Mouse (Mus musculus) midbrain, embryonic 10.5 days (tissue): ENCODE results near the gene Rbm14. TPM values are rescaled to one million over a fixed set of nuclear protein-coding genes. Genes with fewer than 3 reads are reported as not detected.
A peak's percentile ranks its signal among the peaks of the same experiment; 100 is the strongest.

ENCODE experiments used
- DNase-seq: peaks from one replicate; pipeline ENCODE4 v3.0.0-alpha.2; 2017; ENCODE audit warnings: low spot score
- H3K27ac ChIP-seq: fragments of 300-500 bp; sonication (generic); replicated peaks from 2 replicates; pipeline ENCODE4 v1.5.1; 2016; ENCODE audit warnings: mild to moderate bottlenecking
- H3K27me3 ChIP-seq: fragments of 300-500 bp; sonication (generic); 2 replicates; pipeline ENCODE4 v1.6.1; 2016; ENCODE audit warnings: low read depth, mild to moderate bottlenecking; ENCODE audit not compliant: poor library complexity, severe bottlenecking
- H3K36me3 ChIP-seq: fragments of 300-500 bp; sonication (generic); 2 replicates; pipeline ENCODE4 v1.6.1; 2016; ENCODE audit warnings: mild to moderate bottlenecking, moderate library complexity
- H3K4me1 ChIP-seq: fragments of 300-500 bp; sonication (generic); 2 replicates; pipeline ENCODE4 v1.6.1; 2016
- H3K4me3 ChIP-seq: fragments of 300-500 bp; sonication (generic); 2 replicates; pipeline ENCODE4 v1.5.1; 2016; ENCODE audit warnings: mild to moderate bottlenecking, moderate library complexity
- H3K9me3 ChIP-seq: fragments of 300-500 bp; sonication (generic); replicated peaks from 2 replicates; pipeline ENCODE4 v1.6.1; 2016; ENCODE audit warnings: mild to moderate bottlenecking
- WGBS: fragments of 180-500 bp; shearing (Covaris S2); methylation state at CpG from one replicate; pipeline ENCODE4 v1.1.7; 2016; 5-methylcytosine and 5-hydroxymethylcytosine counted together
- polyA plus RNA-seq: library from polyadenylated mRNA; unstranded; fragments of >200 nt; fragmentation: Nextera tagmentation; extraction: Ambion mirVana; gene quantifications from 2 replicates; pipeline ENCODE4 v1.2.1, GENCODE M21; 2016

The Rbm14 gene
- polyA plus RNA-seq = 136 TPM in 2 replicates

DNA sequence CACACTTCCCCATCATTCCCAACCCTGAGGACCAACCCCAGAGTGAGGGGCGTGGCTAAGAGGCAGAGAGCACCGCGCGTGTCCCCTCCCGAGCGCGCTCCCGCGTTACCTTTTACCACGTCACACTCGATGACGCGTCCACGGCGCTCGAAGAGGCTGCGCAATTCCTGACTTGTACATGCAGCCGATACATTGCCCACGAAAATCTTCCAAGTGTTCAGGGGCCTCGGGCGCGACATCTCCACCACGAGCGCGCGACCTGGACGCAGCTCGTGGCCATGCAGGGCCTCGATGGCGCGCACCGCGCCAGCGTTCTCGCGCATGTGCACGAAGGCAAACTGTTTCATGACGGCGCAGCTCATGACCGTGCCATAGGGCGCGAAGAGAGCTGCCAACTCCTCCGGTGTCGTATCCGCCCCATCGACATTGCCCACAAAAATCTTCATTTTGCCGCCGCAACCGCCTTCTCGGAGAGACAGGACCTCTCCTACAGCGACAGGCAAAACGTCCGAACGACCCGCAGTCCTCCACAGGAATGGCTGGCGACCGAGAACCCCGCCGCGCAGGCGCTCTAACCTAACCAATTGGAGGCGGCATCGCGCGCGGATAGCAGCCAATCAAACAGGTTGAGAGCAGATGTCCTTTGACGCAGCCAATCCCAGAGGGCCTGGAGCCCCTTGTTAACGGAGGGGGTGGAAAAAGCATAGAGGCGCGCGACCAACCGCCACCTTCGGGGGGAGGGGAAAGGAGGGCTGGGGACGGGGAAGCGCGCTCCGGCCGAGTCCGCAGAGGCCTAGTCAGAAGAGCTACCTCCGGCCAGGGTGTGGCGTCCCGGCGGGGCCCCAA is at the start of gene Rbm14, which contains the start of gene Gm21992:
Gene Rbm14 (minus strand): TSS at position 572 of the 846 bp plus-strand sequence.
Gene Gm21992 (minus strand): TSS at position 550 of the 846 bp plus-strand sequence.
- peaks cover 16% of the 10 kb centered on the region for H3K36me3 ChIP-seq
- peak within 1 kb of the TSS; percentile 95 for H3K27ac ChIP-seq
- no peaks in the 10 kb centered on the region for H3K27me3 ChIP-seq
- peak within 1 kb of the TSS; percentile 96 for H3K4me3 ChIP-seq
- no peaks in the 10 kb centered on the region for H3K9me3 ChIP-seq
- WGBS = under 1% methylated on average over 83 of the region's 83 CpGs
- peaks cover 28% of the 10 kb centered on the region for H3K4me1 ChIP-seq
- DNase-seq = peak; percentile 99

DNA sequence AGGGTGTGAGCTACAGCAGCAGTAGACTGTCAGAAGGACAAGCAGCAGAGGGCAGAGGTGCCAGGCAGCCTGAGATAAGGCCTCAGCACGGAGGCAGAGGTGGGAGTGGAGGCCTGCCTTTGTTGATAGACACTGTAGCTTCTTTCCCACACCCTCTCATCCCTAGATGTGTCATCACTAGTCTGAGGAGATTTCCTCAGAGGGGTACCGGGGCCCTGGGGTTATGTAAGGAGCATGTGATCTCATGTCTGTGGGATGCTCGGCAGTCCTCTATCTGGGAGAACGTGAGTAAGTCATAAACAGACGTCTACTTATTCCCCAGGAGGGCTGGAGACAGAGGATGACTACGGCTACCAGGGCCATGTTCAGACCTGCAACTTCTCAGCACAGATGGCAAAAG is 47.6 kb upstream of the Rbm14 start:
- no peak overlapping the region for H3K27ac ChIP-seq
- peaks cover 20% of the 10 kb centered on the region for H3K36me3 ChIP-seq
- WGBS = 87% methylated on average over 6 of the region's 6 CpGs
- peaks cover 13% of the 10 kb centered on the region for H3K27me3 ChIP-seq
- H3K4me3 ChIP-seq = no peak overlapping the region
- no peak for DNase-seq
- no peaks in the 10 kb centered on the region for H3K9me3 ChIP-seq
- H3K4me1 ChIP-seq = peaks cover 21% of the 10 kb centered on the region

DNA sequence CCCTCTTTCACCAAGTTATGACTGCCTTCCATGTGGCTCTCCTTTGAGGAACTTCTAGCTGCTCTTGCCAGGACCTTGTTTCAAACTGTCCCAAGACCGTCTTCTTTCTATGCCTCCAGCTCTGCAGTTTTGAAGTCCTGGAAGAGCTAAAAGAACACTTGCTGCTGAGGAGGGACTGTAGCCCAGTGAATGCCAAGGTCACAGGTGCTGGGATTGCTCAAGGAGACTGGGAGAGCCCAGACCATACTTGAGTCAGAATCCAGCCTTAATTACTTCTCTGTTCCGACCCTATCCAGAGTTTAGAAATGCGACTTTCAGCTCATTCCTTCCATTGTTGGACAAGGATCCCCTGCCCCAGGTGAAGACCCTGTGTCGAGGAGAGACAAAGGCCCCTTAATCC is 44.5 kb upstream of the Rbm14 start:
- H3K36me3 ChIP-seq = peaks cover 15% of the 10 kb centered on the region
- no peak for DNase-seq
- peak overlapping the region; percentile 74 for H3K4me3 ChIP-seq
- H3K27me3 ChIP-seq = peaks cover 13% of the 10 kb centered on the region
- 42% methylated on average over 4 of the region's 4 CpGs for WGBS
- no peak overlapping the region for H3K27ac ChIP-seq
- H3K9me3 ChIP-seq = no peaks in the 10 kb centered on the region
- peaks cover 21% of the 10 kb centered on the region for H3K4me1 ChIP-seq

DNA sequence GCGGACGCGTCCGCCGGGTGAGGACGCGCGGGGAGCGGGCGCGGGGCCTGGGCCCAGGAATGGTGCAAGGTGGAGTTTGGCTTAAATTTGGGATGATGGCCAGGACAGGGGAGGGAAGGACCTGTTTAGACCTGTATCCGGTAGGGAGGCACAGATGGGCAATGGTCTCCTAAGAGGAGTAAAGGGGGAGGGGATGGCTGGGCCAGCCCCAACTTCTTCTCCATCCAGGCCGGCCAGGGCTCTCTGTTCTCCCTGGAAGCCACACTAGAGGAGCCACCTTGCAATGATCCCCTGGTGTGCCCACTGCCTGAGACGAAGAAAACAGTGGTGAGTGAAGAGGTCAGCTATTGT is 44.0 kb upstream of the Rbm14 start:
- 2% methylated on average over 14 of the region's 14 CpGs for WGBS
- DNase-seq = no peak
- H3K4me3 ChIP-seq = peak overlapping the region; percentile 74
- peaks cover 13% of the 10 kb centered on the region for H3K27me3 ChIP-seq
- H3K36me3 ChIP-seq = peaks cover 11% of the 10 kb centered on the region
- no peaks in the 10 kb centered on the region for H3K9me3 ChIP-seq
- peaks cover 23% of the 10 kb centered on the region for H3K4me1 ChIP-seq
- peak overlapping the region; percentile 84 for H3K27ac ChIP-seq

DNA sequence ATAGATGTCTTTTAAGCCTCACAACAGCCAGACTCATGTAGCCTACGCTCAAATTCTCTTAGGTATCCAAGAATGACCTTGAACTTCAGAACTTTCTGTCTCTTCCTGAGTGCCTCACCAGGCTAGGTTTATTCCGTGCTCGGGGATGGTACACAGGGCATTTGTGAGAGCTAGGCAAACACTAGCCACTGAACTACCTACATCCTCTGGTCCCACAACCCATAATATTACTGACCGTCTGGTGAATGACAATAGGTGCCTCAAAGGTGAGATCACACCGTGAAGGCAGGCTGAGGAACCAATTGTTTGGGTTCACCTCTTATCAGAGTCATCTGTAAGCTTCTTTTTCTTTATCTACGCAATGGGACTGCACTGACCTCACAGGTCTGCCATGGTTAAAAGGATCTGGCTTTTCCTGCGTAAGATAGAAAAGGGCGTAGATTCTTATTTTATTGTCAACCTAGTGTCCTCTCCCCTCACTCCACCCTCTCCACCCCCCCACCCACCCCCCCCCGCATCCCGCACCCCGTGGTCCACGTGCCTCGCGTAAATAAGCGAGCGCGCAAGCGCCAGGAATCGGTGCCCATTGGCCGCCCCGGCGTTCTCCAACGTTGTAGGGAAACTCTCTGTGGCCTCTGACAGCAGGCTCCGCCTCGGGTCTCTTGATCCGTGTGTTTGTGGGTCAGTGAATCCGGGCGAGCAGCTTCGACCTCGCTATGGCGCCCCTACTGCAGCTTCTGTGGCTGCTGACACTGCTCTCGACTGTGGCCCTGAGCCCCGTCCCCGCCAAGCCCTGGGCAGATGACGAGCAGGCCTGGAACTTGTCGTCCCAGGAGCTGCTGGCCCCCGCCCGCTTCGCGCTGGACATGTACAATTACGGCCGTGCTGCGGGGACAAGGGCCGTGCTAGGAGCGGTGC is 43.4 kb upstream of the Rbm14 start, which contains the start of gene Ctsf:
Gene Ctsf (plus strand): TSS at position 579 of the 918 bp plus-strand sequence.
- Histone ChIP-seq H3K4me3 (peak within 1 kb of the TSS; percentile 74), H3K27me3 (peaks cover 13% of the 10 kb centered on the region), H3K9me3 (no peaks in the 10 kb centered on the region), H3K27ac (peak within 1 kb of the TSS; percentile 84), H3K4me1 (peaks cover 26% of the 10 kb centered on the region), H3K36me3 (peaks cover 8% of the 10 kb centered on the region)
- peak; percentile 87 for DNase-seq
- 5% methylated on average over 45 of the region's 45 CpGs for WGBS

DNA sequence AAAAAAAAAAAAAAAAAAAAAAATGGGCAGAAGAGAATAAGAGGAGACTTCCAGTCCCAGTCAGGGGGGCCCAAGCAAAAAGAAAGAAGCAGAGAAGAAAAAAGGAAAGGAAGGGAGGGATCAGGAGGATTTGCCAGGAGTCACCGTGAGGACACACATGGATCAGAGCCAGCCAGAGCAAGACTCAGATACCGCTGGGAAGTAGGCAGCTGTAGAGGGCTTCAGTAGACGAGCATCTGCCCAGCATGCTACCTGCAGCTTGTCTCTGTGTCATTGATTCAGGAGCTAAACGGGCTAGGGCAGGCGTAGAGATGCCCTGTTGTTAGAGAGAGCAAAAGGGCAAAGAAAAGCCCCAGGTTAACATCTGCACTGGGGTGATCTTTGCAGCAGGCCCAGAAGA is 38.8 kb upstream of the Rbm14 start:
- Histone ChIP-seq H3K4me1 (peaks cover 15% of the 10 kb centered on the region), H3K4me3 (no peak overlapping the region), H3K9me3 (no peaks in the 10 kb centered on the region), H3K36me3 (no peaks in the 10 kb centered on the region), H3K27me3 (no peaks in the 10 kb centered on the region), H3K27ac (no peak overlapping the region)
- DNase-seq = no peak
- 42% methylated on average over 5 of the region's 5 CpGs for WGBS

DNA sequence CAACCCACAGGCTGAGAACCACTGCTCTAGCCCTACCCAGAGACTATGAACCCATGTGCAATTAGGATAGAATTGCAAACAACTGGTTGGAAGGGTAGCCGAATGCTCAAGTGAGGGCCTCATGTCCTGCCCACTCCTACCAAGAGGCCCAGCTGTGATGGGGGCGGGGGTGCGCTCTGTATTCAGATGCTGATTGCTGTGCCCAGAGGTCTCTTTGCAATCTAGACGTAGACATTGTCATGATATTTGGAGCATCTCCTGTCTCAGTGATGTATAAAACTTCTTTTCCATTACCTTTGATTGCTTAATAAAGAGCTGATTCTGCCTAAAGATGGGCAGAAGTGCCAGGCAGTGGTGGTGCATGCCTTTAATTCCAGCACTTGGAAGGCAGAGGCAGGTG is 38.4 kb upstream of the Rbm14 start:
- Histone ChIP-seq H3K4me3 (no peak overlapping the region), H3K36me3 (no peaks in the 10 kb centered on the region), H3K27ac (no peak overlapping the region), H3K4me1 (peaks cover 11% of the 10 kb centered on the region), H3K9me3 (no peaks in the 10 kb centered on the region), H3K27me3 (no peaks in the 10 kb centered on the region)
- no peak for DNase-seq
- WGBS = 53% methylated on average over 4 of the region's 4 CpGs

DNA sequence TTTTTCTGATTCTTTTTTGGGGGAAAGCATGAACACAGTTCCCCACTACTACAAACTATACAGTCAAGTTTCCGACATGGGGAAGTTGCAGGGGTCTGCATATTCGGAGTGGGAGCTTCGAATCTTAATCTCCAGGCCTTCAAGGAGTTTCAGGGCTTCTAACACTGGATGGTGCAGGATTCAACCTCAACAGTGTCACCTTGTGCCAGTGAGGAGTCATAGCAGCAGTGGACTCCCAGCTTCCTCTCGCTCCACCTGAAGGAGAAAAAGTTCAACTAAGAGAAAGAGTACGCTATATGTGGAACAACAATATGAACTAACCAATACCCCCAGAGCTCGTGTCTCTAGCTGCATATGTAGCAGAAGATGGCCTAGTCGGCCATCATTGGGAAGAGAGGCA is 36.1 kb upstream of the Rbm14 start:
- WGBS = 45% methylated on average over 7 of the region's 7 CpGs

DNA sequence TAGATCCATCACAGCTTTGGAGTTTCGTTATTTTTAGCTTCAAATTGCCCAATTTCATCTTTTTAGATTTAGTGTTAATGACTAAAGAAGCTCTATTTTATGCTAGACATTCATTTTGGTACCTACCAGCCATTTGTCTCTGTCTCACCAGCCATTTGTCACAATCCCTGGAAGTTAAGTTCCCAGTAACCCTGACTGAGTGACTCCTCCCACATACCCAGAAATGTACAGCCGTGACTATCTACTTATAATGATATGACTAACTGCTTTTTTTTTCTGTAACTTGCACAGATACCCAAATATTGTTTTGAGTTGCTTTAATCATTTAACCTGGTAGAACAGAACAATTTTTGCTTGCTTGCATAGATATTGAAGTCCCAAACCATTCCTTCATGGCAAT is 34.4 kb upstream of the Rbm14 start:
- Histone ChIP-seq H3K36me3 (no peaks in the 10 kb centered on the region), H3K27ac (no peak overlapping the region), H3K4me1 (0 out of 2 replicates have a peak, but pooled peaks cover 7% of the 10 kb centered on the region), H3K9me3 (no peaks in the 10 kb centered on the region), H3K27me3 (peaks cover 17% of the 10 kb centered on the region), H3K4me3 (no peak overlapping the region)
- WGBS = 76% methylated on average over 2 of the region's 2 CpGs
- no peak for DNase-seq

More for the DNA sequence above, 36.1 kb upstream of the Rbm14 start:
- no peaks in the 10 kb centered on the region for H3K9me3 ChIP-seq
- no peak overlapping the region for H3K27ac ChIP-seq
- no peak for DNase-seq
- H3K27me3 ChIP-seq = 0 out of 2 replicates have a peak, but pooled peaks cover under 1% of the 10 kb centered on the region
- H3K4me1 ChIP-seq = 0 out of 2 replicates have a peak, but pooled peaks cover 7% of the 10 kb centered on the region
- no peak overlapping the region for H3K4me3 ChIP-seq
- no peaks in the 10 kb centered on the region for H3K36me3 ChIP-seq

DNA sequence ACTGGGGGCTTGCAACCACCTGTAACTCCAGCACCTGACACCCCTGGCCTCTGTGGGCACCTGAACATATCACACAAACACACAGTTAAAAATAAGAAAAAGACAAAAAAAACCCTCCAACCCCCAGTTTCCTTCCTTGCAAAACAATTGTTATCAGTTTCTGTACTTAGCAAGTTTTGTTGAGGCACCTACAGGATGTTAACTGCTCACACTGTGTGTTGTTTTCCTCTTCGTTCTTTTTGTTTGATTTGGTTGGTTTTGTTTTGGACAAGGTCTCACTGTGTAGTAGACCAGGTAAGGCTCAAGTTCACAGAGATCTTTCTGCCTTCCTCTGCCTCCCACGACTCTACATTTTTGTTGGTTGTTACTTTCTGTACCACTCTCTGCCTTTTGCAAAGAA is 31.2 kb upstream of the Rbm14 start:
- Histone ChIP-seq H3K27ac (no peak overlapping the region), H3K9me3 (no peaks in the 10 kb centered on the region), H3K36me3 (no peaks in the 10 kb centered on the region), H3K4me3 (no peak overlapping the region), H3K27me3 (peaks cover 31% of the 10 kb centered on the region), H3K4me1 (peaks cover 21% of the 10 kb centered on the region)
- WGBS = 78% methylated on average over 2 of the region's 2 CpGs
- DNase-seq = no peak

DNA sequence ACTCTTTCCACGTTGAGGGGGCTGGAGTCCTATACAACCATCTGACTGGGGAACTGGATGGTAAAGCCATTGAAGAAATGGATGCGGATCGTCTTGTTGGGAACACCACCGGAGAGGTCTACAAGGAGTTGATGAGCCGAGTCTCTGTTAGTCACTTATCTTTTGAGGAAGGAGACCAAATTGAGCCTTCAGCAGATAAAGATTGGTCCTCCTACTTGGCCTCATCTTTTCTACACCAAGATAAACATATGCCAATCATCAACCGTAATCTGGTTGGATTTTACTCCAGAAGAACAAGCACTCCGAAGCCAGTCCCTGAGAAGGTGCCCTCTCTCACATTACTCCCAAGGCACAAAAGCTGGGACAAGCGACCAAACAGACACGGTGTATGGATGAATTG is 29.4 kb upstream of the Rbm14 start:
- H3K27me3 ChIP-seq = peaks cover 31% of the 10 kb centered on the region
- no peaks in the 10 kb centered on the region for H3K36me3 ChIP-seq
- no peak overlapping the region for H3K4me3 ChIP-seq
- no peak for DNase-seq
- H3K9me3 ChIP-seq = no peaks in the 10 kb centered on the region
- 86% methylated on average over 9 of the region's 9 CpGs for WGBS
- H3K4me1 ChIP-seq = peaks cover 21% of the 10 kb centered on the region
- no peak overlapping the region for H3K27ac ChIP-seq

DNA sequence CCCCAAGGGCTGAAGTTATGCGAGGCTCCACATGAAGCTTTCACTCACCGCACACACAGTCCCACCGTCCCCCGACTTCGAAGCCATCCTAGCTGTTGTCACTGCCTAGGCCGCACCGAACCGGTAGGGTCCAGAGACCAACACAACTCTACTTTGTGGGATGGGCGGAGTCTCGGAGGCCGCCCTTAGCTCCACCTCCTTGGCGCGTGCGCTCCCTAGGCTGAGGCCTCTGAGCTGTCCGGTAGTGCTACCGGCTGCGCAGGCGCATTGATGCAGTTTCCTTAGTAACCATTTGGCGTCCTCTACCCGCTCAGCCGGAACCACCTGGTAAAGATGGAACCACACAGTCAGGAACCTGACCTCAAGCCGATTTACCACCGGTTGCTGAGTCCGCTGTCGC is 27.7 kb upstream of the Rbm14 start, which contains the start of the genes Ccs and Ccdc87:
Gene Ccs (minus strand): TSS at position 184 of the 400 bp plus-strand sequence.
Gene Ccdc87 (plus strand): TSS at position 218 of the 400 bp plus-strand sequence.
- H3K4me3 ChIP-seq = peak within 1 kb of the TSS; percentile 72
- WGBS = under 1% methylated on average over 25 of the region's 25 CpGs
- no peaks in the 10 kb centered on the region for H3K9me3 ChIP-seq
- H3K27ac ChIP-seq = peak within 1 kb of the TSS; percentile 83
- peak; percentile 92 for DNase-seq
- peaks cover 21% of the 10 kb centered on the region for H3K4me1 ChIP-seq
- peaks cover 31% of the 10 kb centered on the region for H3K27me3 ChIP-seq
- H3K36me3 ChIP-seq = no peaks in the 10 kb centered on the region
